Mouse (Mus musculus) large intestine, adult 2 months (tissue): ENCODE data around the gene Cisd1. TPM values are rescaled to one million over a fixed set of nuclear protein-coding genes. Genes with fewer than 3 reads are reported as not detected.
"Not testable (repeated sequence)": the region's sequence is repeated elsewhere in the genome, so short reads cannot be mapped to it uniquely, and the experiment has no call there.

ENCODE experiments used
- DNase-seq: peaks from one replicate; pipeline ENCODE4 v3.0.0-alpha.2; 2012; ENCODE audit warnings: low read depth, low spot score
- WGBS: fragments of 180-500 bp; shearing (Covaris S2); methylation state at CpG from one replicate; pipeline ENCODE4 v1.1.7; 2018; 5-methylcytosine and 5-hydroxymethylcytosine counted together
- polyA plus RNA-seq: library from polyadenylated mRNA; depleted of rRNA; stranded (reverse); fragments of >200 nt; gene quantifications from 2 replicates; pipeline ENCODE4 v1.2.3, GENCODE M21; 2012; rRNA removed

Gene Cisd1
- 62.2 and 67.7 TPM in 2 replicates for polyA plus RNA-seq

DNA sequence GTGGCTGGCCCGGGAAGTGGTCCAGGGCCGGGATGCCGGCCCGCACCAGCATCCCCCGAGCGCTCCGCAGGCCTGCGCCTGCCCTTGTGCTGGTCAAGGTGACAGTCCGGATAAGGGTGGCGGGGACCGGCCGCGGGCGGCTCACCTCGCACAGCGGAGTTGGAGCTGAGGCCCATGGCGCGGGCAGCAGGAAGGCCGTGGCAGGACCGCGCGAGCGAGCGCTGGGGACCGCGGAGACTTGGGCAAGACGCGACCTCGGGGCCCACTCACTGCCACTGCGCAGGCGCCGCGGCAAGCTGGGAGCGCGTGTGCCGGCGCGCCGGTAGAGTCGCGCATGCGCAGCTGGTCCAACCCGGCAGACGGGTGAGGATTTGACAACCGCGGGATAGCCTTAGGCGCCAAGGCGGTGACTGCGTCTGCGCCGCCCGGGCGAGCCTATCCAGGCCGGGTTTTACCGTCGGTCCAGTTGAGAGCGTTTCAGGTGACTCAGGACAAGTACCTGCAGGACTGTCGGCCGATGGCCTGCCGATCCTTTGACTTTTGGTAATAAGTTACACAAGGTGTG is at the start of gene Cisd1:
Cisd1 (minus strand) TSS at position 376 of the 565 bp plus-strand sequence.
- WGBS: under 1% methylated on average over 60 of the region's 60 CpGs
- no peak for DNase-seq

DNA sequence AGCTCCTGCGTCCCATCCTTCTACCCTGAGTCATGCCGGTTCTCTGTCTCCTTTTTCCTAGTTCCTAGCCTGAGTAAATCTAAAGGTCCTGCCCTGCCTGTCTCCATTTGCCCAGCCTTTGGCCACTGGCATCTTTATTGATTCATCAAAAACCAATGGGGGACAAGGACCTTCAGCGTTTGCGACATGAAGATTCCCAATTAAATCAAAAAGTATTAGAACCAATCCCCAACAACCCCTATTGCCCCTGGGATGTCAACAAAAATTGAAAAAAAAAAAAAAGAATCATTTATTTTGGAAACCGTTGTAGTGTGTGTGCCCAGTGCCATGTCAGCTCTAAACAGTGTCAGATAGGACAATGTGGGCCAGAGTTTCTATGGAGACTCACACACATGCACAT is 44.6 kb upstream of the Cisd1 start:
- no peak for DNase-seq

DNA sequence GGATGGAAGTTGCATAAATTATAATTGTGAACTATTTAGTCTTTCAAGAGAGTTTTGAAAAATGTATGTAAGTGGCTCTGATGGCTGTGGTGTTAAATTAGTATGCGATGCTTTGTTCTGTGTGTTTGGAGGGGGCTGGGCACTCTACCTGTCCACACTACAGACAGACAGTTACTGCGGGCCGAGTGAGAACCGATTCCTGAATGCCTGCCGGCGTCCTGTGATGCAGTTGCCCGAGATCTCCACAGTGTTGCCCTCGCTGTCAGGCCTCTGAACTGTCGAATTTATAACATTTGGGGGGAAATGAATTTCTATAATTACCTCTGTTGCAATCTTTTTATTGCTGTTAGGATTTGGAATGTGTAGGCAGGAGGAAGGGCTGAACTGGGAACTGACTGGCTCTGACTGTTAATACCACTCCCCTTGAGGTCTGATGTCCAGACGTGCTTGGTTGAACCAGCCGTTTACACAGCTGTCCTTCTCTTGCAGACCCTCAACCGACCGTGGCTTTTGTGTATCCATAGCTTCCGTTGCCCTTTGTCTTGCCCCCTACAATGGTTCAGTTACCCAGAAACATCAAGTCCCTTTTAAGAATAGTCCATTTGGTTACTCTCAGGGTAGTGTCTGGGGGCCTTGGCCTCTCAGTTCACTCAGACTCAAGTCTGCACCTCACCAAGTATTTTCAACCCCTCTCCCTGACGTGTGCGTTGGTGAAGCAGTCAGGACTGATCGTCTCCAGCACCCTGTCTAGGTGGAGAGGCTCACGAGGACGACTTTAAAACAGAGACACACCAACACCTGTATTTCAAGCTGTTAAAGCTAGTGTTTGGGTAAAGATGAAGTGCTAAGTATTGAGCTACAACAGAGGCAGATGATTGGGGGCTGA is 39.6 kb upstream of the Cisd1 start:
- 41% methylated on average over 19 of the region's 19 CpGs for WGBS
- no peak for DNase-seq

More for the DNA sequence above, 44.6 kb upstream of the Cisd1 start:
- 92% methylated on average over 5 of the region's 5 CpGs for WGBS

DNA sequence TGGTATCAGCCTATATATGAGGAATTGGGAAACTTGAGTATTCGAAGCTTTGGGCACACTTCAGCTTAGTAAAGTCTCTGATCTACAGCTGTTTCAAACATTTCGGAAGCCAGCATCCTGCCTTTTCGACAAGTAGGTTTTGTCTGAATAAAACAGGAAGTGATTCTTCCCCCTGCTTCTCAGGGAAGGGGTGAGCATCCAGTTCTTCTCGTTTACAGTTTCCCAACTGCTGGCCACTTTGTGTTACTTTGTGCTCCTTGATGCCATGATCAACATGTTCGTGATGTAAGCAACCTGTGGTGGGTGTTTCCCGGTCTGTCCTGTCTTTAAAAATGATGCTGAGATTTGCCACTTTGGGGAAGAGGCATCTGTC is 38.8 kb upstream of the Cisd1 start:
- DNase-seq: not testable (repeated sequence)
- WGBS: 69% methylated on average over 6 of the region's 6 CpGs

DNA sequence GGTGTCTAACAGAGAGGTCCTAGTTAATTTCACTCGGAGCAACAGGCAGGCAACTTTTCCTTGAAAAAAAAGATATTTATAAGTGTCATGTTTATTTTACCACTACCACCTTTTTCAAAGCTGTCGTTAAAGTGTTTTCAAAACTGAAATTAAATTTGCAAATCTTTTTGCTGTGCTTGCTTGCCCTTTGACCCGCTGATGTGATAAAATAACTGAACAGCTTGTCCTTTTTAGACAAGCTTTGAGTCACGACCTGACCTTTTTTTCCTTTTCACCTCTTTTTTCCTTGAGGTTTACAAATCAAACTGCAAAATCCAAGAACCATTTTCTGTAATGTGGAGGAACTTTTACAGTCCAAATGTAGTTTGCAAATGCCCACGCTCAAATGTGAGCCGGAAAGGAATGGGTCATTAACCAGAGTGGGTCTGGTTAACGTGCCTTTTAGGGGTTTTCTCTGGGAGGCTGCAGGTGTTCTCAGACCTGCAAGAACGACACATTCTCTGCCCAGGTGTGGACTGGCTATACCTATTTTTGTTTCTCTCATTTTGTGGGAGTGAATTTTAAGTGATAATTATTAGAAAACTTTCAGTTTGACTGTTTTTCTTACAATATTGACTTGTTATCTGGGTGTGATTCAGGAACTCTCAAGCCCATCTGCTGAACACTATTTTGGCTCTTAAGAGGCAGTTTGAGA is 38.3 kb upstream of the Cisd1 start:
- 34% methylated on average over 8 of the region's 8 CpGs for WGBS
- no peak for DNase-seq

DNA sequence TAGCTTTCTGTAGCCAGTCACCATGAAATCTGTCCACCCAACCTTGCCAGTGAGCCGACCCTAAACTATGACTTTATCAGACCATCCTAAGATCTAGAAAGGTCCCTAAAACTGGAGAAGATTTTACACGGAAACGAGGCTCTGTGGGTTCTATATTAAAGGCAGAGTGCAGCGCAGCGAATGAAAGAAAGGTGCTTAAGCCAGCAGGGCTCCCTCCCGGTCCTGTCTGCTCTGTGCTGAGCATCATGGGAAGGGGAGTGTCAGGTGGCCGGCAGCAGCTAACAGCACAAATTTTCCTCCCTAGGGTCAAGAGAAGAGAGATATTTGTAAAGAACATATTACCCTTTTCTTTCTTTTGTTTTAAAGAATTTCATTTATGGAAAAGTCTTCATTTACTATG is 37.4 kb upstream of the Cisd1 start:
- WGBS: 29% methylated on average over 7 of the region's 7 CpGs
- DNase-seq: no peak

DNA sequence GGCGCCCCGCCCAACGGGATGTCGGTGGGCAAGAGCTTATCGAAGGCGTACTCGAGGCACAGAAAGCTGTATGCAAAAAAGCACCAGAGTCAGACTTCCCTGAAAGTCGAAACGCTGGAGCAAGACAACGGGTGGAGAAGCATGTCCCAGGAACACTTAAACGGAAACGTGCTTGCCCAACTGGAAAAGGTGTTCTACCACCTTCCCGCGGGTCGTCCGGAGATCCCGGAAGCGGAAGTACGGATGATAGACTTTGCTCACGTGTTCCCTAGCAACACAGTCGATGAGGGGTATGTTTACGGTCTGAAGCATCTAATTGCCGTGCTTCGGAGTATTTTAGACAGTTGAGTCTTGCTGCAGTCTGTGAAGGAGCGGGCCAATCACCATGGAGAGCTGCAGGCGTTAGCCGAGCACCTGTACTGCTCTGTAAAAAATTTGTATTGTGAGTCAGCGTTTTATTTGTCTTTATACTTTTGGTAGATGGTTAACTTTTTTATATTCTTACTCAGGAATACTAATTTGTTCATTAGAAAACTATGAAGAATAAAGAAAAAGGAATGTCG is 36.8 kb upstream of the Cisd1 start:
- no peak for DNase-seq
- WGBS: 38% methylated on average over 29 of the region's 29 CpGs

DNA sequence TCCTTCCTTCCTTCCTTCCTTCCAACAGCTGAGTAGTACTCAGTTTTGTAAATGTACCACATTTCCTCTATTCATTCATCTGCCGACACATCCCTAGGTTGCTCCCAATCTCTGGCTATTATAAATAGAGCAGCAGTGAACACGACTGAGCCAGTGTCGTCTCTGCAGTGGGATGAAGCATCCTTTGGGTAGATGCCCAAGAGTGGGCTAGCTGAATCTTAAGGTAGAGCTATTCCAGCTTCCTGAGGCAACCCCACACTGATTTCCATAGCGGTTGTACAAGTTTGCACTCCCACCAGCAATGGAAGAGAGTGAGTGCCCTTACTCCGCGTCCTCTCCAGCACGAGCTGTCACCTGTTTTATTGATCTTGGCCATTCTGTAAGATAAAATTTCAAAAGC is 35.7 kb upstream of the Cisd1 start:
- WGBS: 93% methylated on average over 7 of the region's 7 CpGs
- no peak for DNase-seq

DNA sequence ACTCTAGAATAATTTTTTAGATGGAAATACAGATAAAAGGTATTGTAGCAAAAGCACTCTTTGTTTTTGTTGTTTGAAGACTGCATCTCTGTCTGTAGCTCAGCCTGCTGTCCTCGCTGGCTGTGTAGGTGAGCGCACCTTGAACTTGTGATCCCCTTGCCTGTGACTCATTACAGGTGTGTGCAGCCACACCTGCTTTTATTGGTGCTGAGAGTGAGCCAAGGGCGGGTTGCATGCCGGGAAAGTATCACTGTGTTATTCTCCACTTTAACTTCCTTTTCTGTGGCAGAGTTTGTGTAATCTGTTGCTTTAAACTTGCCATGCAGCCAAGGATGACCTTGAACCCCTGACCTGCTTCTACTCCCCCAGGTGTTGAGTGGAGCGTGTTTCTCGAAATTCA is 31.3 kb upstream of the Cisd1 start:
- DNase-seq: peak; percentile 91
- 25% methylated on average over 6 of the region's 6 CpGs for WGBS

DNA sequence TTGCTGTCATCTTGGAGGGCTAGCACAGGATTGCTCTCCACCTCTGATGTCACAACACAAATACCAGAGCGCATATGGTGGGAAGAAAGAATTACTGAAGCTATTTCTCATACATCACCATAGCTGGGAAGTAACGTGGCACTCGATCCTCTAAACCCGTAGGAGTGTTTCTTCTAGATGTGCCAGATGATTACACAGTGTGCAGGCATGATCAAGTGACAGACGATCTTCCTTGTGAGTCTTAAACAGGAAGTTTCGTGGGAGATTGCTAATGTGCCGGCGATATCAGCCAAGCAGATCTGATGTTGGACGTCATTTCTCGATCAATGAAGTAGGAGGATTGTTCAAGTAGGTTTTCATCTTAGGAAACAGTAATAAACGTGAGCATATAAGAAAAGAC is 29.0 kb upstream of the Cisd1 start:
- no peak for DNase-seq
- 90% methylated on average over 11 of the region's 11 CpGs for WGBS

DNA sequence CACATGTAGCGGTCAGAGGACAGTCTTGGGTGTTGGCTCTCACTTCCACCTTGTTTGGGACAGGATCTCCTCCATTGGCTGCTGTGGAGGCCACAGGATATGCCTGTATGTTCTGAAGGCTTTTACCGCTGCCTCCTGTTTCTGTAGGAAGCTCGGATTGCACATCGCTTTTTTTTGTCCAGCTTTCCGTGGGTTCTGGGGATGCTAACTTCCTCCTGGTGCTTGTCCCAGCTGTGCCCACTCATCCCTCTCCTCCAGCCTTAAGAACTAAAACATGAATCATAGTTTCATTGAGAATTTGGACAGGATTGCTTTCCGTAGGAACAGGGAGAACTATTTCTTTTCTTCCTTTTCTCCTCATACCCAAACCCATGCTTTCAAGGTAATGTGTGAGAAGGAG is 27.1 kb upstream of the Cisd1 start:
- no peak for DNase-seq
- 74% methylated on average over 6 of the region's 6 CpGs for WGBS

DNA sequence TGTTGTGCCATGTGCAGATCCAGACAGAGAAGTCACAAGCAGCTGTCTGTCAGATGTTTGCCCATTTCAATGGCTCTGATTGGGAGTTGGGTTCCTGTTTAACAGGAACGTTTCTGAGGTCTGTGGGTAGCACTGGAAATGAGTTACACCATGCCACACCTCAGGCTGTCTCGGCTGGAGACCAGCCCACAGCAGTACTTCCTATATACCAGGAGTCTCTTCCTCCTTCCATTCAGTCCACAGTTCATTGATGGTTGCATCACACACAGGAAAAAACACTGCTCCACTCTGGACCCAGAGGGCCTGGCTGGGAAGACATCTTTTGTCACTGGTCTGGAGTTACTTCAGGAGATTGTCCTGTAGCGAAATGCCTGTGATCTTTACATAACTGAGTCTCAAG is 24.7 kb upstream of the Cisd1 start:
- WGBS: 43% methylated on average over 3 of the region's 3 CpGs

DNA sequence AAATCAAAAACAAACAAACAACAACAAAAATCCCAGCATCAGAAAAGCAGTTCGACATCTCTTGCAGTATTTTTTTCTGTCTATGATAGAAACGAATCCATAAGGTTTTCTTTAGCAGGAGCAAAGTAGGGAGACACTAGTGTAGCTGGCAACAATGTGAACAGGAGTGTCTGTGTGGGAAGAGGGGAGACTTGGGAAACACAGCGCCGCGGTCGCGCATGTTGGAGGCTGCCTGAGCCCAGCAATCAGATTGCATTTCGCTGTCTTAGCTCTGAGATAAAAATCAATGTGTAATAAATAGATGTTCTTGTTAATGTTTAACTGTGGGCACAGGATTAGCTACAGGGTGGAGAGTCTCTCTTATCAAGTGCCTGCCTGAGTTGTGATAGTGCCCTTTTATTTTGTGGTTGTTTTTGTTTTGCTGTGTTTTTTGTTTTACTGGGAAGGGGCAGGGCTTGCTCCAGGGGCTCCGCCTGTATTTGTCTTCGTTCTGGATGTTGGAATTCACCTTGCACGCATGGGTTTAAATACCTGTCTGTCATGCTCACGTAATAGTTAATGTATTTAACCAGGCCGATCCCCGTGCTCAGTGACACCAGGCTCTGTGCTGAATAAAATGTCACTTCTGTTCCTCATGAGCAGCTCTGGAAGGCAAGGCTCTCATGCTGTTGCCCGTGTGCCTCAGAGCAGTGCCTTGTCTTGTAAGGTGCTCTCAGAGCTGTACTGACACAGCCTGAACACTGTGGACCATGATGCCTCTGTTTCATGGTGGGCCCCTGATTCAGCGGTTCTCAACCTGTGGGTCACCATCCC is 23.6 kb upstream of the Cisd1 start:
- no peak for DNase-seq
- WGBS: 34% methylated on average over 16 of the region's 16 CpGs

More for the DNA sequence above, 24.7 kb upstream of the Cisd1 start:
- no peak for DNase-seq

DNA sequence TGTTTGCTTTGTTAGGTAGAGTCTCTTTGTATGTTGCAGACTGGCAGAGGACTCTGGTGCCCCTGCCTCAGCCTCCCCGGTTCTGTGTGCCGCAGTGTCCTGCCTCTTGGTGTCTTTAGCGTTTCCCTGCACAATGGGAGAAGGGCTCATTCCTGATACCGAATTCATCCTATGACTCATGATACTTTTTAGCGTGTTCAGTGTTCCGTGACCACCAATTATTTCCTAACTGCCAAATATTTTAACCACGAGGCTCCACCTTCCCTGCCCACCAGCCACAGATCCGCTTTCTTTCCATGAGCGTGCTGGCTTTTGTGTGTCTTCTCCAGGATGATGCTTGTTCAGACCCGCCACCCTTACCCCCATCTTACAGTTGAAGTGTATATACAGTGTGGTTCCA is 19.1 kb upstream of the Cisd1 start:
- DNase-seq: no peak
- 95% methylated on average over 10 of the region's 10 CpGs for WGBS

DNA sequence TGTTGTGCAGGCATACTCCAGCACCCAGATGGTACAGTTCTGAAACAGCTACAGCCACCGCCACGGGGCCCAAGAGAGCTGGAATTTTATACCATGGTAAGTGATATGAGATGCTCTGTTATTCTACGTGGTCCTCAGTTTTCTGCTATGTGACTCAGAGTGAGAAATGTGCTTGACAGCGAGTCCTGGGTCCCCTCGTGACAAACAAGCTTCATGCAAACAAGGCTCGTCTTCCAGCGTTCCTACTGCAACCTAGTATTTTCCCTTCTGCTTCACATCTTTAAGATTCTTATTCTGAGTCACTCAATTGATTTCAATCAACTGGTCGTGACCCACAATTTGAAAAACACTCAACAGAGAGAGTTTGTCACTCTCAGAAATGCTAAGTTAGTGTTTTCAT is 18.7 kb upstream of the Cisd1 start:
- WGBS: 87% methylated on average over 8 of the region's 8 CpGs
- no peak for DNase-seq

DNA sequence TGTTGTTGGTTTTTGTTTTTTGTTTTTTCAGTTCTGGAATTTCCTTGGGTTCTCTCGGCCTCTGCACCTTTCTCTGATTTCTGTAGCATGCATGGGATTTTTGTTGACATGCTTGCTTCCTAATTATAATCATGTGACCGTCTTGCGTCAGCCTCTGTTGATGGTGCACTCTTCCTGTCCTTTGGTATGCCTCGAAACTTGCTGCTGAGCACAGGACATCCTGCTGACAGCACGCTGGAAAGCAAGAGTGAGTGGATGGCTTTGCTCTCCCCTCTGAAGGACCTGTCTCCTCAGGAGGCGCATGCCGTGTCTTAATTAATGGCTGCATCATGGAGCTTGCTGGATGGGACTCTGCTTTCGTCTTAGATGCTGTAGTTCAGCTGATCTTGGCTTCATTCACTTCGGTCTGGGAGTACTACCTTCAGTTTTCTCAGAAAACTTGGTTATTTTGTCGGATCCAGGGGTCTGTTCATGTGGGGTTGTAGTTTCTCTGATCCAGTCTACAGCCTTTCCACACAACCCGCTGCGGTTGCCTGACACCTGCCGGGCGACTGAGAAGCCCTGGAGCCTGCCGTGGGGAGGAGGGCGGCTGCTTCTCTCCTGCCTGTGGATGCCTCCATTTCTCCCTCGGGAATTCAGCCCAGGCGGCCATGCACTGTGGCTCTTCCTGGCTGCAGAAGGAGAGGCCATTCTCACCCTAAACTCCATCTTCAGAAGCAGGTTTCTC is 17.2 kb upstream of the Cisd1 start:
- no peak for DNase-seq

DNA sequence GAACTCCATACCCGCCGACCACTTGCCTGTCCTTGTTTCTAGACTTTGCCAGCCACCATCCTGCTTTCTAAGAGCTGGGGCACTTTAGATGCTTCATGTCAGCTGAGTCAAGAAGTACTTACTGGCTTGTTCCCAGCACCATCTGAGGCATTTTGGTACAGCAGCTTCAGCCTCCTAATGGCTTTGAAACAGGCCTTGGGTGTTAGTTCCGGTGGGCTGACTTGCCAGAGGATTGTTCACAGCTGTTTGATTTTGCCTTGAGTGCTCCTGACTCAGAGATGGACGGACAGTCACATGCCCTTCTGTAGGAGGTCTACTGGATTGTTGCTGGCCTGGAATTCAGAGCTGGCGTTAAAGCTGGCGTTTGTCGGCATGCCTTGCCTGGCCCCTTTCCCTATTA is 16.3 kb upstream of the Cisd1 start:
- DNase-seq: no peak

More for the DNA sequence above, 17.2 kb upstream of the Cisd1 start:
- 66% methylated on average over 18 of the region's 18 CpGs for WGBS

DNA sequence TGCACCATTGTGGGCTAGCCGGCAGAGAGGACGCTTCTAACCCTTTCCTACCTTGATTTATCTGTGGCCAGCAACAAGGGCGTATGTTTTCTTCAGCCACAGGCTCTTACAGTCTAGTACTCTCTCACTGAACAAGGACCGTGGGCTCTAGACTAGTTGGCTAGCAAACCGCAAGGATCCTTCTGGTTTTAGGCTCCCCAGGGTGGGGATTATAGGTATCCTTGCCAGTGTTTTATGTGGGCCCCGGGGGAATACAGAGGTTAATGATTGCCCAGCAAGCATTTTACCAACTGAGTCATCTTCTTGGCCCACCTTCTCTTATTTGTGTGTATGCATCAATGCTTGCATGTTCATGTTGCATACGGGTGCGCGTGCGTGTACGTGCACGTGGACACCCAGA is 10.2 kb upstream of the Cisd1 start:
- DNase-seq: no peak
- WGBS: 83% methylated on average over 12 of the region's 12 CpGs

More for the DNA sequence above, 16.3 kb upstream of the Cisd1 start:
- 86% methylated on average over 7 of the region's 7 CpGs for WGBS

DNA sequence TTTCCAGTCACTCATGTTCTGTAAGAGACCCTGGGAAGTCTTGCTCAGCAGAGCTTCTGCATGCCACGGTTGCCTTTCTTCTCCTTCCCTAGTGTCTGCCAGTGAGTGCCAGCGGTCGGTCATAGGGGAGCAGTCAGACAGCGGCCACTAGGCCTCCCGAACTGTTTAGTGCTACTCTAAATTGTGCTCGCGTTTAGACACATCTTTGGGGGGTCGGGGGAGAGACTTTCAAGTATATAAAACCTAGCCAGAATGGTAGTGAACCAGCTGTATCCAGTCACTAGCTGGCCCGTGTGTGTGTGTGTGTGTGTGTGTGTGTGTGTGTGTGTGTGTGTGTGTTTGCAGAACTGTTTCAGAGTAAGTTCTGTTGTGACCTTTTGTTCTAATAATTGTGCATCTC is 9.1 kb upstream of the Cisd1 start:
- no peak for DNase-seq
- WGBS: 74% methylated on average over 9 of the region's 9 CpGs
